ENCODE assay signal across 18 mouse cellular contexts in genomic region chr9:121310501-121310900, GRCm38 (mm10). TPM values are rescaled to one million over a fixed set of nuclear protein-coding genes. Genes with fewer than 3 reads are reported as not detected.
DNase-seq lines count a peak whose midpoint lies in the region; ATAC-seq and TF ChIP-seq lines count a peak whose summit lies in the region.
"Had no signal": no experiment of that assay in that cellular context is flagged by ENCODE, and none has a peak within 500 bp of the region (broad histone marks: within the 10 kb centered on the region; RNA-seq: fewer than 3 reads in every experiment).

No protein-coding gene starts in this region.

- DNase-seq in forebrain, embryonic 10.5 days (ENCODE audit: extremely low spot score, low spot score): no peak
- no peak for DNase-seq in forebrain, postnatal 0 days
- no peak for DNase-seq in hindbrain, embryonic 10.5 days (ENCODE audit: low spot score)
- peak; percentile 52 for DNase-seq in forebrain, embryonic 11.5 days (ENCODE audit: low spot score)
- DNase-seq in heart, postnatal 0 days (ENCODE audit: low spot score): no peak
- no peak for DNase-seq in cerebellum, adult 18-20 months
- DNase-seq in urinary bladder, adult 2 months (ENCODE audit: low spot score): no peak
- DNase-seq: adrenal gland, postnatal 36 days; cerebellum, postnatal 36 days; kidney, adult 2 months; lung, adult 18-20 months; thymus, adult 2 months had no signal

- no peaks in the 10 kb centered on the region for H3K9me3 ChIP-seq in forebrain, embryonic 10.5 days
- no peaks in the 10 kb centered on the region for H3K9me3 ChIP-seq in forebrain, postnatal 0 days (ENCODE audit: low read length)
- H3K9me3 ChIP-seq in hindbrain, embryonic 10.5 days: no peaks in the 10 kb centered on the region
- no peaks in the 10 kb centered on the region for H3K9me3 ChIP-seq in hindbrain, embryonic 16.5 days (ENCODE audit: control insufficient read depth, low read length)
- H3K9me3 ChIP-seq in forebrain, embryonic 11.5 days (ENCODE audit: control insufficient read depth, low read length): no peaks in the 10 kb centered on the region
- no peaks in the 10 kb centered on the region for H3K9me3 ChIP-seq in heart, postnatal 0 days (replicated peaks; ENCODE audit: control insufficient read depth, low read length)
- H3K9me3 ChIP-seq: embryonic facial prominence, embryonic 10.5 days; limb, embryonic 15.5 days; neural tube, embryonic 15.5 days had no signal

- H3K4me1 ChIP-seq in forebrain, embryonic 10.5 days: peaks cover 94% of the 10 kb centered on the region
- H3K4me1 ChIP-seq in forebrain, postnatal 0 days (ENCODE audit: insufficient read depth): peaks cover 28% of the 10 kb centered on the region
- H3K4me1 ChIP-seq in hindbrain, embryonic 10.5 days (replicated peaks): peaks cover 87% of the 10 kb centered on the region
- H3K4me1 ChIP-seq in hindbrain, embryonic 16.5 days (ENCODE audit: control insufficient read depth, insufficient read depth, low read depth, low read length): peaks cover 37% of the 10 kb centered on the region
- peaks cover 34% of the 10 kb centered on the region for H3K4me1 ChIP-seq in forebrain, embryonic 11.5 days (replicated peaks; ENCODE audit: control insufficient read depth, insufficient read depth, low read length)
- peaks cover 42% of the 10 kb centered on the region for H3K4me1 ChIP-seq in heart, postnatal 0 days (ENCODE audit: control insufficient read depth, insufficient read depth)

- WGBS in forebrain, embryonic 10.5 days: 84% methylated on average over 7 of the region's 7 CpGs
- 47% methylated on average over 7 of the region's 7 CpGs for WGBS in forebrain, postnatal 0 days
- 70% methylated on average over 7 of the region's 7 CpGs for WGBS in hindbrain, embryonic 10.5 days
- 57% methylated on average over 7 of the region's 7 CpGs for WGBS in hindbrain, embryonic 16.5 days
- 75% methylated on average over 7 of the region's 7 CpGs for WGBS in forebrain, embryonic 11.5 days
- WGBS in heart, postnatal 0 days: 34% methylated on average over 7 of the region's 7 CpGs

- peaks cover 31% of the 10 kb centered on the region for H3K36me3 ChIP-seq in forebrain, embryonic 10.5 days (replicated peaks)
- no peaks in the 10 kb centered on the region for H3K36me3 ChIP-seq in forebrain, postnatal 0 days (ENCODE audit: insufficient read depth)
- H3K36me3 ChIP-seq in hindbrain, embryonic 10.5 days: peaks cover 27% of the 10 kb centered on the region
- H3K36me3 ChIP-seq in hindbrain, embryonic 16.5 days (ENCODE audit: control insufficient read depth, insufficient read depth, low read length): no peaks in the 10 kb centered on the region
- H3K36me3 ChIP-seq in forebrain, embryonic 11.5 days (ENCODE audit: control insufficient read depth, insufficient read depth, low read length): no peaks in the 10 kb centered on the region
- H3K36me3 ChIP-seq in heart, postnatal 0 days (replicated peaks; ENCODE audit: control insufficient read depth, insufficient read depth, low read length): 0 out of 2 replicates have a peak, but pooled peaks cover 7% of the 10 kb centered on the region
- H3K36me3 ChIP-seq: neural tube, embryonic 15.5 days had no signal

- H3K27ac ChIP-seq in forebrain, embryonic 10.5 days: peak overlapping the region; percentile 93; the same call in 1 of the 2 replicates
- no peak overlapping the region for H3K27ac ChIP-seq in forebrain, postnatal 0 days (ENCODE audit: low read depth, low read length)
- peak overlapping the region; percentile 56; the same call in 1 of the 2 replicates for H3K27ac ChIP-seq in hindbrain, embryonic 10.5 days
- no peak overlapping the region for H3K27ac ChIP-seq in hindbrain, embryonic 16.5 days (ENCODE audit: low read depth, low read length)
- H3K27ac ChIP-seq in forebrain, embryonic 11.5 days (ENCODE audit: low read depth, low read length): 0 out of 2 replicates have a peak overlapping the region, but pooled peaks have one; percentile 21
- peak overlapping the region; percentile 99 for H3K27ac ChIP-seq in heart, postnatal 0 days (ENCODE audit: low read depth)
- H3K27ac ChIP-seq: embryonic facial prominence, embryonic 10.5 days; limb, embryonic 15.5 days had no signal

- no peak overlapping the region for H3K4me3 ChIP-seq in forebrain, embryonic 10.5 days
- no peak overlapping the region for H3K4me3 ChIP-seq in forebrain, postnatal 0 days (ENCODE audit: low read depth, low read length)
- no peak overlapping the region for H3K4me3 ChIP-seq in hindbrain, embryonic 10.5 days
- no peak overlapping the region for H3K4me3 ChIP-seq in hindbrain, embryonic 16.5 days (ENCODE audit: low read length)
- no peak overlapping the region for H3K4me3 ChIP-seq in forebrain, embryonic 11.5 days (ENCODE audit: low read depth, low read length)
- no peak overlapping the region for H3K4me3 ChIP-seq in heart, postnatal 0 days (ENCODE audit: low read depth, low read length)
- H3K4me3 ChIP-seq: embryonic facial prominence, embryonic 10.5 days; erythroblast, embryonic 14.5 days; limb, embryonic 15.5 days; neural tube, embryonic 15.5 days had no signal

- TF ChIP-seq CTCF in forebrain, postnatal 0 days (IDR thresholded peaks at IDR 0.05; ENCODE audit: low read depth): no peak
- TF ChIP-seq CTCF in heart, postnatal 0 days (IDR thresholded peaks at IDR 0.05; ENCODE audit: low read depth): no peak

- no peak overlapping the region for H3K9ac ChIP-seq in forebrain, postnatal 0 days
- H3K9ac ChIP-seq in hindbrain, embryonic 16.5 days (ENCODE audit: low read depth, low read length): no peak overlapping the region
- H3K9ac ChIP-seq in forebrain, embryonic 11.5 days (ENCODE audit: low read length): no peak overlapping the region
- no peak overlapping the region for H3K9ac ChIP-seq in heart, postnatal 0 days (replicated peaks; ENCODE audit: low read depth, low read length)
- H3K9ac ChIP-seq: limb, embryonic 15.5 days; neural tube, embryonic 15.5 days had no signal

- no peak for TF ChIP-seq EP300 in heart, postnatal 0 days (IDR thresholded peaks at IDR 0.05; ENCODE audit: low read depth)

- no peaks in the 10 kb centered on the region for H3K27me3 ChIP-seq in forebrain, embryonic 10.5 days (ENCODE audit: poor library complexity, severe bottlenecking)
- H3K27me3 ChIP-seq in forebrain, postnatal 0 days (ENCODE audit: insufficient read depth, low read length): no peaks in the 10 kb centered on the region
- H3K27me3 ChIP-seq in hindbrain, embryonic 10.5 days (ENCODE audit: insufficient read depth, poor library complexity, severe bottlenecking): no peaks in the 10 kb centered on the region
- no peaks in the 10 kb centered on the region for H3K27me3 ChIP-seq in hindbrain, embryonic 16.5 days (replicated peaks; ENCODE audit: control insufficient read depth, insufficient read depth, low read length)
- H3K27me3 ChIP-seq in forebrain, embryonic 11.5 days (ENCODE audit: control insufficient read depth, insufficient read depth, low read length): no peaks in the 10 kb centered on the region
- no peaks in the 10 kb centered on the region for H3K27me3 ChIP-seq in heart, postnatal 0 days (ENCODE audit: control insufficient read depth, insufficient read depth, low read length)
- H3K27me3 ChIP-seq: limb, embryonic 15.5 days; neural tube, embryonic 15.5 days had no signal

- H3K4me2 ChIP-seq in forebrain, postnatal 0 days (ENCODE audit: low read depth): no peak overlapping the region
- H3K4me2 ChIP-seq in hindbrain, embryonic 16.5 days (ENCODE audit: low read length): no peak overlapping the region
- no peak overlapping the region for H3K4me2 ChIP-seq in forebrain, embryonic 11.5 days (ENCODE audit: low read depth, low read length, severe bottlenecking)
- H3K4me2 ChIP-seq in heart, postnatal 0 days (ENCODE audit: low read depth, low read length): no peak overlapping the region
- H3K4me2 ChIP-seq: limb, embryonic 15.5 days; neural tube, embryonic 15.5 days had no signal

- no peak for ATAC-seq in forebrain, postnatal 0 days
- no peak for ATAC-seq in hindbrain, embryonic 16.5 days
- ATAC-seq in forebrain, embryonic 11.5 days (replicated peaks; ENCODE audit: low FRiP score): no peak
- no peak for ATAC-seq in heart, postnatal 0 days (ENCODE audit: insufficient read depth, low read depth)
- ATAC-seq: activated CD4-positive, CD25-positive, alpha-beta regulatory T cell, adult 4 months had no signal

RNA-seq across cellular contexts. Expression of gene Trak1, which starts 13.2 kb away (rescaled TPM):
- 24.7 and 27.4 TPM in 2 replicates for polyA plus RNA-seq in forebrain, embryonic 10.5 days (2016; fragmentation: Nextera tagmentation; extraction: Ambion mirVana)
- 115 and 116 TPM in 2 replicates for total RNA-seq in forebrain, postnatal 0 days (2014; rRNA removed)
- 46.2 and 61.8 TPM in 2 replicates for polyA plus RNA-seq in forebrain, postnatal 0 days (2015; fragmentation: Nextera tagmentation; extraction: Ambion mirVana)
- 24.1 and 33.1 TPM in 2 replicates for polyA plus RNA-seq in hindbrain, embryonic 10.5 days (2016; fragmentation: Nextera tagmentation; extraction: Ambion mirVana)
- polyA plus RNA-seq in hindbrain, embryonic 16.5 days (2015; fragmentation: Nextera tagmentation; extraction: Ambion mirVana): 57.8 and 59.3 TPM in 2 replicates
- 33.5 and 36.4 TPM in 2 replicates for polyA plus RNA-seq in forebrain, embryonic 11.5 days (2014; fragmentation: Nextera tagmentation; extraction: Ambion mirVana)
- 113 and 120 TPM in 2 replicates for total RNA-seq in heart, postnatal 0 days (2014; rRNA removed; ENCODE audit: low replicate concordance)
- 53.5 and 59.3 TPM in 2 replicates for polyA plus RNA-seq in heart, postnatal 0 days (2015; fragmentation: Nextera tagmentation; extraction: Ambion mirVana)
- 35.9 and 51.4 TPM in 2 replicates for polyA plus RNA-seq in urinary bladder, adult 2 months (2012; rRNA removed)

RNA-seq across cellular contexts. Expression of gene Ulk4, which starts 33.5 kb away (rescaled TPM):
- 156 and 164 TPM in 2 replicates for polyA plus RNA-seq in forebrain, embryonic 10.5 days (2016; fragmentation: Nextera tagmentation; extraction: Ambion mirVana)
- total RNA-seq in forebrain, postnatal 0 days (2014; rRNA removed): 5.5 and 13.3 TPM in 2 replicates
- polyA plus RNA-seq in forebrain, postnatal 0 days (2015; fragmentation: Nextera tagmentation; extraction: Ambion mirVana): 104 and 105 TPM in 2 replicates
- 123 and 131 TPM in 2 replicates for polyA plus RNA-seq in hindbrain, embryonic 10.5 days (2016; fragmentation: Nextera tagmentation; extraction: Ambion mirVana)
- polyA plus RNA-seq in hindbrain, embryonic 16.5 days (2015; fragmentation: Nextera tagmentation; extraction: Ambion mirVana): 75.8 and 79.9 TPM in 2 replicates
- polyA plus RNA-seq in forebrain, embryonic 11.5 days (2014; fragmentation: Nextera tagmentation; extraction: Ambion mirVana): 144 and 163 TPM in 2 replicates
- 1.3 and 1.5 TPM in 2 replicates for total RNA-seq in heart, postnatal 0 days (2014; rRNA removed; ENCODE audit: low replicate concordance)
- polyA plus RNA-seq in heart, postnatal 0 days (2015; fragmentation: Nextera tagmentation; extraction: Ambion mirVana): 64.3 and 66.7 TPM in 2 replicates
- 2.4 and 2.9 TPM in 2 replicates for polyA plus RNA-seq in urinary bladder, adult 2 months (2012; rRNA removed)

Comparison
In these comparisons a context has a peak if more than half of its experiments do, and no peak if none do; other contexts are left out.
1. H3K27ac ChIP-seq: peak in forebrain, embryonic 10.5 days (single experiment), hindbrain, embryonic 10.5 days (single experiment), forebrain, embryonic 11.5 days (single experiment) and heart, postnatal 0 days (single experiment); none in forebrain, postnatal 0 days (single experiment) and hindbrain, embryonic 16.5 days (single experiment).
2. RNA of gene Ulk4, which starts 33.5 kb away (polyA plus RNA-seq): 144 to 163 TPM in forebrain, embryonic 11.5 days, 156 to 164 TPM in forebrain, embryonic 10.5 days, 123 to 131 TPM in hindbrain, embryonic 10.5 days, 104 to 105 TPM in forebrain, postnatal 0 days, 75.8 to 79.9 TPM in hindbrain, embryonic 16.5 days and 64.3 to 66.7 TPM in heart, postnatal 0 days; 2.4 to 2.9 TPM in urinary bladder, adult 2 months; every median in the first group is over 10 times any median in the second.